Comparison of ENCODE assay signal across 10 mouse cellular contexts in the genomic region with DNA sequence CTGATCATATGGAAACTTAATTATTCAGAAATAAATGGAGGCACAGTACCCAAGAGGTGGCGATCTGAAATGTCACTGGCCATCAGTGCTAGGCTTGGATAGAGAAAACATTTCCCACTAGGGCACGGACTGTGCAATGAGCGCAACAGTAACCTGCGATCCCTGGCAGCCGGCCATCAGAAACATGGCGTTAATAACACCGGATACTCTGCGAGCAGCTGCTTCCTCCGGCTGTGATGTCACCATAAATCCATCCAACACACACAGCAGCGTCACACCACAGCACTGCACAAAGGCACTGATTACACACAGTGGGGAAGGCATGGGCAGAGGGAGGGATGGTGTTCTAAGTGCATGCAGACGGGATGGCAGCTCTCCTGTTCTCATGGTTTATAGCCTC. TPM values are rescaled to one million over a fixed set of nuclear protein-coding genes. Genes with fewer than 3 reads are reported as not detected.
DNase-seq lines count a peak whose midpoint lies in the region; ATAC-seq and TF ChIP-seq lines count a peak whose summit lies in the region.
"Had no signal": no experiment of that assay in that cellular context is flagged by ENCODE, and none has a peak within 500 bp of the region (broad histone marks: within the 10 kb centered on the region; RNA-seq: fewer than 3 reads in every experiment).

No protein-coding gene starts in this region.

- no peak for ATAC-seq in forebrain, postnatal 0 days
- peak; percentile 84 to 87 for ATAC-seq in hematopoietic stem cell, adult 5-6 weeks (replicated peaks in 1 of 2; ENCODE audit: insufficient read depth in 1 of 2, low FRiP score in 2 of 2, low TSS enrichment in 1 of 2, low read depth in 1 of 2, poor library complexity in 2 of 2, severe bottlenecking in 2 of 2)
- ATAC-seq in limb, embryonic 15.5 days (ENCODE audit: insufficient number of reproducible peaks, low FRiP score, low TSS enrichment, low read depth) = no peak
- ATAC-seq in neural tube, embryonic 14.5 days (ENCODE audit: low read depth) = peak; percentile 48; the same call in 1 of the 2 replicates

- H3K27ac ChIP-seq in forebrain, postnatal 0 days (ENCODE audit: low read depth, low read length) = 0 out of 2 replicates have a peak overlapping the region, but pooled peaks have one; percentile 29
- H3K27ac ChIP-seq in limb, embryonic 15.5 days = peak overlapping the region; percentile 59; the same call in 1 of the 2 replicates
- H3K27ac ChIP-seq in neural tube, embryonic 14.5 days (ENCODE audit: low read depth, low read length) = peak overlapping the region; percentile 74
- H3K27ac ChIP-seq in left cerebral cortex, adult 2 months = no peak overlapping the region

- H3K36me3 ChIP-seq in forebrain, postnatal 0 days (ENCODE audit: insufficient read depth) = peaks cover 9% of the 10 kb centered on the region; the same call in 1 of the 2 replicates
- H3K36me3 ChIP-seq in limb, embryonic 15.5 days = peaks cover 13% of the 10 kb centered on the region
- H3K36me3 ChIP-seq in neural tube, embryonic 14.5 days (ENCODE audit: control insufficient read depth, insufficient read depth, low read length) = peaks cover 4% of the 10 kb centered on the region; the same call in 1 of the 2 replicates

- DNase-seq in lung, adult 18-20 months = peak; percentile 67 to 78
- no peak for DNase-seq in lung, adult 2 months
- no peak for DNase-seq in forebrain, postnatal 0 days
- DNase-seq in thymus, adult 18-20 months = no peak
- no peak for DNase-seq in left cerebral cortex, adult 2 months (ENCODE audit: extremely low spot score in 1 of 2, low spot score in 2 of 2)

- H3K4me3 ChIP-seq in lung, adult 2 months (replicated peaks; ENCODE audit: extremely low read depth, low read depth, low read length) = no peak overlapping the region
- no peak overlapping the region for H3K4me3 ChIP-seq in forebrain, postnatal 0 days (ENCODE audit: low read depth, low read length)
- no peak overlapping the region for H3K4me3 ChIP-seq in limb, embryonic 15.5 days
- no peak overlapping the region for H3K4me3 ChIP-seq in neural tube, embryonic 14.5 days (ENCODE audit: low read depth, low read length)
- H3K4me3 ChIP-seq in left cerebral cortex, adult 2 months = no peak overlapping the region
- H3K4me3 ChIP-seq: erythroblast, embryonic 14.5 days had no signal

- WGBS in lung, adult 2 months = 25% methylated on average over 11 of the region's 11 CpGs
- WGBS in forebrain, postnatal 0 days = 27% methylated on average over 11 of the region's 11 CpGs
- 22% methylated on average over 11 of the region's 11 CpGs for WGBS in limb, embryonic 15.5 days
- WGBS in neural tube, embryonic 14.5 days = 11% methylated on average over 11 of the region's 11 CpGs

- H3K9ac ChIP-seq in forebrain, postnatal 0 days = no peak overlapping the region
- H3K9ac ChIP-seq in limb, embryonic 15.5 days = no peak overlapping the region
- 0 out of 2 replicates have a peak overlapping the region, but pooled peaks have one; percentile 16 for H3K9ac ChIP-seq in neural tube, embryonic 14.5 days (replicated peaks; ENCODE audit: low read depth, low read length)

- no peak overlapping the region for H3K4me2 ChIP-seq in forebrain, postnatal 0 days (ENCODE audit: low read depth)
- no peak overlapping the region for H3K4me2 ChIP-seq in limb, embryonic 15.5 days
- H3K4me2 ChIP-seq in neural tube, embryonic 14.5 days (ENCODE audit: low read depth, low read length) = 0 out of 2 replicates have a peak overlapping the region, but pooled peaks have one; percentile 1

- intact Hi-C loops in left cerebral cortex, adult 2 months (cut with DNase I) = no loop called here

- H3K4me1 ChIP-seq in lung, adult 2 months (ENCODE audit: control insufficient read depth, insufficient read depth, low read length) = peaks cover 44% of the 10 kb centered on the region
- peaks cover 42% of the 10 kb centered on the region for H3K4me1 ChIP-seq in forebrain, postnatal 0 days (ENCODE audit: insufficient read depth)
- peaks cover 59% of the 10 kb centered on the region for H3K4me1 ChIP-seq in limb, embryonic 15.5 days
- H3K4me1 ChIP-seq in neural tube, embryonic 14.5 days (ENCODE audit: control insufficient read depth, insufficient read depth, low read length) = peaks cover 56% of the 10 kb centered on the region

- no peaks in the 10 kb centered on the region for H3K27me3 ChIP-seq in forebrain, postnatal 0 days (ENCODE audit: insufficient read depth, low read length)
- H3K27me3 ChIP-seq in limb, embryonic 15.5 days = no peaks in the 10 kb centered on the region
- H3K27me3 ChIP-seq in neural tube, embryonic 14.5 days (ENCODE audit: control insufficient read depth, insufficient read depth, low read length) = no peaks in the 10 kb centered on the region

- H3K9me3 ChIP-seq in forebrain, postnatal 0 days (ENCODE audit: low read length) = no peaks in the 10 kb centered on the region
- H3K9me3 ChIP-seq in limb, embryonic 15.5 days = no peaks in the 10 kb centered on the region
- H3K9me3 ChIP-seq in neural tube, embryonic 14.5 days (ENCODE audit: control insufficient read depth, low read length) = no peaks in the 10 kb centered on the region
- H3K9me3 ChIP-seq: G1E had no signal

- no peak for TF ChIP-seq POLR2A in lung, adult 2 months (IDR thresholded peaks at IDR 0.05; ENCODE audit: borderline replicate concordance, extremely low read depth, low read depth, low read length)

- no peak for TF ChIP-seq CTCF in lung, adult 2 months (IDR thresholded peaks at IDR 0.05; ENCODE audit: insufficient read depth, low read length)
- no peak for TF ChIP-seq CTCF in forebrain, postnatal 0 days (IDR thresholded peaks at IDR 0.05; ENCODE audit: low read depth)
- no peak for TF ChIP-seq CTCF in left cerebral cortex, adult 2 months (IDR thresholded peaks at IDR 0.05)

RNA-seq across cellular contexts. Expression of a gene that starts 36.7 kb away (rescaled TPM):
- 96.6 and 100 TPM in 2 replicates for polyA plus RNA-seq in lung, adult 2 months (2012; rRNA removed)
- total RNA-seq in forebrain, postnatal 0 days (2014; rRNA removed) = 1.1 and 1.3 TPM in 2 replicates
- polyA plus RNA-seq in forebrain, postnatal 0 days (2015; fragmentation: Nextera tagmentation; extraction: Ambion mirVana) = 1.8 and 2.4 TPM in 2 replicates
- 83.9 and 95.7 TPM in 2 replicates for total RNA-seq in hematopoietic stem cell, adult 5-6 weeks (2017)
- polyA plus RNA-seq in limb, embryonic 15.5 days (2015; fragmentation: Nextera tagmentation; extraction: Ambion mirVana) = 5.5 and 8.3 TPM in 2 replicates
- polyA plus RNA-seq in neural tube, embryonic 14.5 days (2014; fragmentation: Nextera tagmentation; extraction: Ambion mirVana) = 1.8 and 2.5 TPM in 2 replicates
- 10 to 100 TPM; 25.7 to 28.3 TPM for total RNA-seq in left cerebral cortex, adult 2 months (2021)

RNA-seq across cellular contexts. Expression of a gene that starts 39.4 kb away (rescaled TPM):
- polyA plus RNA-seq in lung, adult 2 months (2012; rRNA removed) = 86.7 and 104 TPM in 2 replicates
- 159 and 178 TPM in 2 replicates for total RNA-seq in forebrain, postnatal 0 days (2014; rRNA removed)
- polyA plus RNA-seq in forebrain, postnatal 0 days (2015; fragmentation: Nextera tagmentation; extraction: Ambion mirVana) = 148 and 167 TPM in 2 replicates
- total RNA-seq in hematopoietic stem cell, adult 5-6 weeks (2017) = 85.8 and 110 TPM in 2 replicates
- 98.4 and 105 TPM in 2 replicates for polyA plus RNA-seq in limb, embryonic 15.5 days (2015; fragmentation: Nextera tagmentation; extraction: Ambion mirVana)
- polyA plus RNA-seq in neural tube, embryonic 14.5 days (2014; fragmentation: Nextera tagmentation; extraction: Ambion mirVana) = 148 and 188 TPM in 2 replicates
- total RNA-seq in left cerebral cortex, adult 2 months (2021) = 10 to 100 TPM; 77.9 to 84.3 TPM

Comparison
In these comparisons a context has a peak if more than half of its experiments do, and no peak if none do; other contexts are left out.
1. DNase-seq: peak in lung, adult 18-20 months (2 of 2); none in lung, adult 2 months (single experiment), forebrain, postnatal 0 days (single experiment), thymus, adult 18-20 months (0 of 2) and left cerebral cortex, adult 2 months (0 of 2).
2. ATAC-seq: peak in hematopoietic stem cell, adult 5-6 weeks (2 of 2) and neural tube, embryonic 14.5 days (single experiment); none in forebrain, postnatal 0 days (single experiment) and limb, embryonic 15.5 days (single experiment).
3. RNA of a gene that starts 36.7 kb away (polyA plus RNA-seq): 96.6 to 100 TPM in lung, adult 2 months; 5.5 to 8.3 TPM in limb, embryonic 15.5 days, 1.8 to 2.5 TPM in neural tube, embryonic 14.5 days and 1.8 to 2.4 TPM in forebrain, postnatal 0 days; every median in the first group is over 10 times any median in the second.